13 mouse cellular contexts compared by ENCODE assay signal in genomic region chr11:31900736-31901135, GRCm38 (mm10). TPM values are rescaled to one million over a fixed set of nuclear protein-coding genes. Genes with fewer than 3 reads are reported as not detected.
DNase-seq lines count a peak whose midpoint lies in the region; ATAC-seq and TF ChIP-seq lines count a peak whose summit lies in the region.
"Had no signal": no experiment of that assay in that cellular context is flagged by ENCODE, and none has a peak within 500 bp of the region (broad histone marks: within the 10 kb centered on the region; RNA-seq: fewer than 3 reads in every experiment).

No protein-coding gene starts in this region.

- H3K27me3 ChIP-seq in megakaryocyte, embryonic 14.5 days (replicated peaks): no peaks in the 10 kb centered on the region
- H3K27me3 ChIP-seq in heart, postnatal 0 days (ENCODE audit: control insufficient read depth, insufficient read depth, low read length): no peaks in the 10 kb centered on the region
- no peaks in the 10 kb centered on the region for H3K27me3 ChIP-seq in forebrain, embryonic 11.5 days (ENCODE audit: control insufficient read depth, insufficient read depth, low read length)
- H3K27me3 ChIP-seq: stomach, embryonic 15.5 days had no signal

- TF ChIP-seq CTCF in gastrocnemius, adult 2 months (IDR thresholded peaks at IDR 0.05): no peak
- TF ChIP-seq CTCF in heart, postnatal 0 days (IDR thresholded peaks at IDR 0.05; ENCODE audit: low read depth): no peak

- H3K27ac ChIP-seq in gastrocnemius, adult 2 months: peak overlapping the region; percentile 80
- peak overlapping the region; percentile 89 for H3K27ac ChIP-seq in heart, postnatal 0 days (ENCODE audit: low read depth)
- H3K27ac ChIP-seq in forebrain, embryonic 11.5 days (ENCODE audit: low read depth, low read length): no peak overlapping the region
- H3K27ac ChIP-seq: stomach, embryonic 15.5 days had no signal

- peaks cover 86% of the 10 kb centered on the region for H3K36me3 ChIP-seq in megakaryocyte, embryonic 14.5 days (replicated peaks; ENCODE audit: low read length)
- H3K36me3 ChIP-seq in heart, postnatal 0 days (replicated peaks; ENCODE audit: control insufficient read depth, insufficient read depth, low read length): no peaks in the 10 kb centered on the region
- no peaks in the 10 kb centered on the region for H3K36me3 ChIP-seq in forebrain, embryonic 11.5 days (ENCODE audit: control insufficient read depth, insufficient read depth, low read length)
- H3K36me3 ChIP-seq: stomach, embryonic 15.5 days had no signal

- H3K4me3 ChIP-seq in gastrocnemius, adult 2 months: peak overlapping the region; percentile 7
- peak overlapping the region; percentile 82 for H3K4me3 ChIP-seq in megakaryocyte, embryonic 14.5 days (replicated peaks)
- H3K4me3 ChIP-seq in heart, postnatal 0 days (ENCODE audit: low read depth, low read length): no peak overlapping the region
- H3K4me3 ChIP-seq in forebrain, embryonic 11.5 days (ENCODE audit: low read depth, low read length): no peak overlapping the region
- H3K4me3 ChIP-seq: stomach, embryonic 15.5 days had no signal

- ATAC-seq in megakaryocyte, adult 5-6 weeks (ENCODE audit: poor library complexity, severe bottlenecking): no peak
- ATAC-seq in heart, postnatal 0 days (ENCODE audit: insufficient read depth, low read depth): peak; percentile 52; the same call in 1 of the 2 replicates
- no peak for ATAC-seq in forebrain, embryonic 11.5 days (replicated peaks; ENCODE audit: low FRiP score)
- ATAC-seq: CD4-positive, CD25-positive, alpha-beta regulatory T cell, adult 4 months; forebrain, postnatal 0 days; midbrain, embryonic 16.5 days had no signal

- H3K9ac ChIP-seq in heart, postnatal 0 days (replicated peaks; ENCODE audit: low read depth, low read length): 0 out of 2 replicates have a peak overlapping the region, but pooled peaks have one; percentile 13
- H3K9ac ChIP-seq in forebrain, embryonic 11.5 days (ENCODE audit: low read length): no peak overlapping the region
- H3K9ac ChIP-seq: forebrain, postnatal 0 days; stomach, embryonic 15.5 days had no signal

- H3K4me2 ChIP-seq in heart, postnatal 0 days (ENCODE audit: low read depth, low read length): peak overlapping the region; percentile 44
- no peak overlapping the region for H3K4me2 ChIP-seq in forebrain, embryonic 11.5 days (ENCODE audit: low read depth, low read length, severe bottlenecking)
- H3K4me2 ChIP-seq: stomach, embryonic 15.5 days had no signal

- H3K4me1 ChIP-seq in megakaryocyte, embryonic 14.5 days: peaks cover 83% of the 10 kb centered on the region
- peaks cover 69% of the 10 kb centered on the region for H3K4me1 ChIP-seq in heart, postnatal 0 days (ENCODE audit: control insufficient read depth, insufficient read depth)
- no peaks in the 10 kb centered on the region for H3K4me1 ChIP-seq in forebrain, embryonic 11.5 days (replicated peaks; ENCODE audit: control insufficient read depth, insufficient read depth, low read length)
- H3K4me1 ChIP-seq: stomach, embryonic 15.5 days had no signal

- DNase-seq in gastrocnemius, adult 2 months: no peak
- no peak for DNase-seq in gastrocnemius, postnatal 4 days (ENCODE audit: low spot score in 2 of 2)
- DNase-seq in heart, postnatal 0 days (ENCODE audit: low spot score): peak; percentile 86
- peak; percentile 15 for DNase-seq in telencephalon, adult 2 months (ENCODE audit: low read depth, low spot score)
- DNase-seq in forebrain, embryonic 11.5 days (ENCODE audit: low spot score): no peak
- DNase-seq in frontal cortex, postnatal 25 days (ENCODE audit: low spot score in 2 of 2): no peak
- DNase-seq: forebrain, postnatal 0 days; left cerebral cortex, postnatal 4 days had no signal

- intact Hi-C loops in gastrocnemius, adult 2 months (cut with DNase I): loop anchor here (2.0 kb wide), 1 partner anchor 28 kb away; the partner anchor contains the start of gene Cpeb4

- no peak for TF ChIP-seq EP300 in heart, postnatal 0 days (IDR thresholded peaks at IDR 0.05; ENCODE audit: low read depth)

- no peaks in the 10 kb centered on the region for H3K9me3 ChIP-seq in megakaryocyte, embryonic 14.5 days
- H3K9me3 ChIP-seq in heart, postnatal 0 days (replicated peaks; ENCODE audit: control insufficient read depth, low read length): no peaks in the 10 kb centered on the region
- no peaks in the 10 kb centered on the region for H3K9me3 ChIP-seq in forebrain, embryonic 11.5 days (ENCODE audit: control insufficient read depth, low read length)
- H3K9me3 ChIP-seq: stomach, embryonic 15.5 days had no signal

- 0% methylated on average over 1 of the region's 1 CpGs for WGBS in heart, postnatal 0 days
- 13% methylated on average over 1 of the region's 1 CpGs for WGBS in forebrain, embryonic 11.5 days

RNA-seq across cellular contexts. Expression of gene Cpeb4, which starts 28.7 kb away (rescaled TPM):
- total RNA-seq in gastrocnemius, adult 2 months (2021): 100 to 1,000 TPM in 1 of 2 experiments, 10 to 100 TPM in 1; 95.0 to 120 TPM
- 10 to 100 TPM; 69.5 to 76.1 TPM for total RNA-seq in gastrocnemius, postnatal 4 days (2021)
- 3.9 and 4.8 TPM in 2 replicates for polyA plus RNA-seq in megakaryocyte, embryonic 14.5 days (2012; ENCODE audit: insufficient read depth, low replicate concordance)
- 25.3 and 27.1 TPM in 2 replicates for total RNA-seq in megakaryocyte, adult 5-6 weeks (2015)
- total RNA-seq in megakaryocyte, adult 5-6 weeks (2017): 17.7 and 22.8 TPM in 2 replicates
- 30.2 and 39.6 TPM in 2 replicates for total RNA-seq in heart, postnatal 0 days (2014; rRNA removed; ENCODE audit: low replicate concordance)
- polyA plus RNA-seq in heart, postnatal 0 days (2015; fragmentation: Nextera tagmentation; extraction: Ambion mirVana): 6.5 and 7.2 TPM in 2 replicates
- polyA plus RNA-seq in forebrain, embryonic 11.5 days (2014; fragmentation: Nextera tagmentation; extraction: Ambion mirVana): 8.7 and 10.2 TPM in 2 replicates

Comparison
In these comparisons a context has a peak if more than half of its experiments do, and no peak if none do; other contexts are left out.
1. DNase-seq: peak in heart, postnatal 0 days (single experiment) and telencephalon, adult 2 months (single experiment); none in gastrocnemius, adult 2 months (single experiment), gastrocnemius, postnatal 4 days (0 of 2), forebrain, embryonic 11.5 days (single experiment) and frontal cortex, postnatal 25 days (0 of 2).
2. H3K4me3 ChIP-seq: peak in gastrocnemius, adult 2 months (single experiment) and megakaryocyte, embryonic 14.5 days (single experiment); none in heart, postnatal 0 days (single experiment) and forebrain, embryonic 11.5 days (single experiment).